Mouse (Mus musculus) hindbrain, embryonic 13.5 days (tissue): ENCODE results near the gene Pi4k2b. TPM values are rescaled to one million over a fixed set of nuclear protein-coding genes. Genes with fewer than 3 reads are reported as not detected.

ENCODE experiments used
- ATAC-seq: fragments of 200-750 bp; cut with Nextera tagmentation; 2 replicates; pipeline ENCODE4 v1.8.0; 2017; ENCODE audit warnings: moderate TSS enrichment; ENCODE audit not compliant: low FRiP score
- H3K27ac ChIP-seq: fragments of 300-500 bp; sonication (generic); 2 replicates; pipeline ENCODE4 v1.5.1; 2015; ENCODE audit warnings: inconsistent platforms, mild to moderate bottlenecking, moderate library complexity
- H3K27me3 ChIP-seq: fragments of 300-500 bp; sonication (generic); 2 replicates; pipeline ENCODE4 v1.6.1; 2015; ENCODE audit warnings: mild to moderate bottlenecking, inconsistent platforms
- H3K36me3 ChIP-seq: fragments of 300-500 bp; sonication (generic); 2 replicates; pipeline ENCODE4 v1.6.1; 2015; ENCODE audit warnings: mild to moderate bottlenecking, inconsistent platforms
- H3K4me1 ChIP-seq: fragments of 300-500 bp; sonication (generic); replicated peaks from 2 replicates; pipeline ENCODE4 v1.6.1; 2015; ENCODE audit warnings: inconsistent platforms
- H3K4me2 ChIP-seq: fragments of 300-500 bp; sonication (generic); 2 replicates; pipeline ENCODE4 v1.6.1; 2015; ENCODE audit warnings: inconsistent platforms, mild to moderate bottlenecking, moderate library complexity
- H3K4me3 ChIP-seq: fragments of 300-500 bp; sonication (generic); 2 replicates; pipeline ENCODE4 v1.5.1; 2015; ENCODE audit warnings: mild to moderate bottlenecking, inconsistent platforms
- H3K9ac ChIP-seq: fragments of 300-500 bp; sonication (generic); 2 replicates; pipeline ENCODE4 v1.6.1; 2015; ENCODE audit warnings: mild to moderate bottlenecking, inconsistent platforms
- H3K9me3 ChIP-seq: fragments of 300-500 bp; sonication (generic); 2 replicates; pipeline ENCODE4 v1.6.1; 2016; ENCODE audit warnings: inconsistent platforms
- WGBS: fragments of 180-500 bp; shearing (Covaris S2); methylation state at CpG from one replicate; pipeline ENCODE4 v1.1.7; 2015; 5-methylcytosine and 5-hydroxymethylcytosine counted together
- polyA plus RNA-seq: library from polyadenylated mRNA; unstranded; fragments of >200 nt; fragmentation: Nextera tagmentation; extraction: Ambion mirVana; gene quantifications from 2 replicates; pipeline ENCODE4 v1.2.1, GENCODE M21; 2015

Gene Pi4k2b
- polyA plus RNA-seq, 1 experiment from 2014 or later: 6.5 TPM

- Histone ChIP-seq H3K36me3 (peaks cover 7% of the 10 kb centered on the region), H3K9ac (no peak overlapping the region), H3K27ac (no peak overlapping the region), H3K4me2 (peak overlapping the region; percentile 64), H3K4me1 (0 out of 2 replicates have a peak, but pooled peaks cover 2% of the 10 kb centered on the region), H3K4me3 (peak overlapping the region; percentile 72; the same call in 1 of the 2 replicates), H3K9me3 (no peaks in the 10 kb centered on the region), H3K27me3 (no peaks in the 10 kb centered on the region)
- WGBS: 82% methylated on average over 2 of the region's 2 CpGs
- ATAC-seq: no peak
Observed at GRCm38 (mm10) chr5:52783957-52784356, 42.6 kb downstream of the Pi4k2b start.

DNA sequence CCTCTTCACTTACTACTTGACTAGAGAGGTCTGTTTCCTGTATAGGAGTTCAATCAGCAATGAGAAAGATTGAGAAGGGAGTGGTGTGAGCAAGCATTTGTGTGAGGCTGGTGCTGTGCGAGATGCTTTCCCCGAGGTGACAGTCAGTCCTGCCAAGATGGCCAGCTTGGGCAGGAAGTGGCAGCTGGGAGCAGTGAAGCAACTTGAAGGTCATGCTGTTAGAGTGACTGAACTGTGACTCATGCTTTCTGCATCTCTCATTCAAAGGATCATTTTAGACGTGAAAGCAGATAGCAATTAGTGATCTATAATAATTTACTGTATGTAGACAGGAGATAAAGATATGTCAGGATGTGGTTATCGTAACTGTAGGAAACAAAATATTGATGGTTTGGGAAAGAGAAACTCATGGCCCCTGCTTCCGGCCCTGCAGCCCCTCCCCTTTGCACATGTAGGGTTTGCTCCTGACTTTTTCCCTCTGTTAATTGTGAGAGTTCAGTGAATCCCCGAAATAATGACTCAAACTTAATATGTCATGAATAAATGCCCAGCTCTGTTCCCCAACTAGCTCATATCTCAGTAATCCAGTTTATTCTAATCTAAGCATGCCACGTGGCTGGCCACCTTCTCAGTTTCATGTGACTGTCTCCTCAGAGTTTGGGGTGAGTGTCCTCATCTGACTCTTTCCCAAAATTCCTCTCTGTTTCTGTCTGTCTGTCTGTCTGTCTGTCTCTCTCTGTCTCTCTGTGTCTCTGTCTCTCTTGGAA, 45.4 kb downstream of the Pi4k2b start:
- no peak for ATAC-seq
- WGBS: 93% methylated on average over 7 of the region's 7 CpGs
- Histone ChIP-seq H3K4me2 (no peak overlapping the region), H3K27ac (no peak overlapping the region), H3K27me3 (no peaks in the 10 kb centered on the region), H3K36me3 (peaks cover 8% of the 10 kb centered on the region), H3K9ac (no peak overlapping the region), H3K4me3 (no peak overlapping the region), H3K4me1 (0 out of 2 replicates have a peak, but pooled peaks cover 2% of the 10 kb centered on the region), H3K9me3 (no peaks in the 10 kb centered on the region)

DNA sequence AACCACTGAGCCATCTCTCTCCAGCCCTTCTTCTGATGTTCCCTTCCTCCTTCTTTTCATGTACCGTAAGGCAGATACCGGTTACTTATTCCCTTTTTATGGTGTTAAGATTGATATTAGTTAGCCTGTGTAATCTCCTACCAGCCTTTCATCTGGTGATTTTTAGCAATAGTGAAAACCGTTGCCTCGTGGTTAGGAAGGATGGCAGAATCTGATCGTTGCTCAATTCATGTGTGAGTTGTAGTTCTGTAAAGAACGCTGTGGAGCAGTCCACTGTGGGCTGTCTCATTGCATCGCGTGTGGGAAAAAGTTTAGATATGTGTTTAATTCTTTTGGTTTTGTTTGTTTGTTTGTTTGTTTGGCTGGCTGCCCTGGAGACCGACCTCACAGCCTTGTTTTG, 51.9 kb downstream of the Pi4k2b start:
- peaks cover 29% of the 10 kb centered on the region for H3K36me3 ChIP-seq
- no peak overlapping the region for H3K27ac ChIP-seq
- no peak overlapping the region for H3K9ac ChIP-seq
- no peaks in the 10 kb centered on the region for H3K4me1 ChIP-seq
- no peaks in the 10 kb centered on the region for H3K9me3 ChIP-seq
- ATAC-seq: no peak
- WGBS: 99% methylated on average over 9 of the region's 9 CpGs
- H3K27me3 ChIP-seq: no peaks in the 10 kb centered on the region
- no peak overlapping the region for H3K4me3 ChIP-seq
- H3K4me2 ChIP-seq: no peak overlapping the region

- WGBS: 93% methylated on average over 9 of the region's 9 CpGs
- Histone ChIP-seq H3K36me3 (peaks cover 30% of the 10 kb centered on the region), H3K4me2 (no peak overlapping the region), H3K27me3 (no peaks in the 10 kb centered on the region), H3K27ac (no peak overlapping the region), H3K4me3 (no peak overlapping the region), H3K9me3 (no peaks in the 10 kb centered on the region), H3K9ac (no peak overlapping the region), H3K4me1 (no peaks in the 10 kb centered on the region)
- no peak for ATAC-seq
Observed at GRCm38 (mm10) chr5:52794109-52794508, 52.7 kb downstream of the Pi4k2b start.

- H3K4me2 ChIP-seq: no peak overlapping the region
- peaks cover 45% of the 10 kb centered on the region for H3K36me3 ChIP-seq
- no peaks in the 10 kb centered on the region for H3K9me3 ChIP-seq
- H3K27ac ChIP-seq: no peak overlapping the region
- H3K4me1 ChIP-seq: no peaks in the 10 kb centered on the region
- H3K4me3 ChIP-seq: no peak overlapping the region
- ATAC-seq: no peak
- H3K9ac ChIP-seq: no peak overlapping the region
- no peaks in the 10 kb centered on the region for H3K27me3 ChIP-seq
- 87% methylated on average over 12 of the region's 12 CpGs for WGBS
Observed at GRCm38 (mm10) chr5:52799274-52799985, 58.1 kb downstream of the Pi4k2b start.

DNA sequence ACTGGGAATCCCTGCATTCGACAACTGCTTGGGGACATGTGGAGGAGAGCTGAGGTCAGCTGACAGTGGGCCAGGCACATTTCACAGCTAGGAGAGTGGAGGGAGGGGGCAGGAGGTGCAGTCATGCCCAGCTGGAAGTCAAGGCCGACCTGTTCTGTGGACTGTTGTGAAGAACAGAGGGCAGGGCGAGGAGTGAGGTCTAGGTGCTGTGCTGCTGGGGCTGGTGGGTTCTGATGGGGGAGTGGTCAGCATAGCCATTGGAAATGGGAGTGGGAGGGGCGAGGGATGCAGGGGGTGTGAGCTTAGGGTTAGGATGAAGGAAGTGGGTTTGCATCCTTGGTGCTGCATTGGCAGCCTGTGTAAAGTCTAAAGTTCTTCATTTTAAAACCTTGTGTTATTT, 64.4 kb downstream of the Pi4k2b start:
- Histone ChIP-seq H3K9ac (no peak overlapping the region), H3K27me3 (no peaks in the 10 kb centered on the region), H3K27ac (no peak overlapping the region), H3K4me2 (no peak overlapping the region), H3K9me3 (no peaks in the 10 kb centered on the region), H3K36me3 (peaks cover 42% of the 10 kb centered on the region), H3K4me1 (no peaks in the 10 kb centered on the region), H3K4me3 (no peak overlapping the region)
- no peak for ATAC-seq
- WGBS: 74% methylated on average over 4 of the region's 4 CpGs

DNA sequence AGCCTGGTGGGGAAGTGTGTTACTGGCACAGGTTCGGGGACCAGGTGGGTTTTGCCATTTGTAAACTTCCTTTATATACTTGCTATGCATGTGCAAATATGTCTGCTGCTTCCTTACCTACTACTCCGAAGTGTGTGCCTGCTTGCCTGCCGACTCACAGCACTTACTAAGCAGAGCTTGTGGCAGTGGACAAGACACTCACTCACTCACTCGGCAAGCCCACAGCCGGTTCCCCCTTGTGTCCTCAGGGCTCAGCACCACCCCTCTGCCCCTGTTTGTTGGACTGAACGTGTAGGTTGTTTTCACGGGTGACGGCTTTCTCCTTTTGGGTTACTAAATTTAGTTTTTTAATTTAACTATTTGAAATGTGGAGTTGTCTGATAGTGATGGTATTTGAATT, 65.0 kb downstream of the Pi4k2b start:
- WGBS: 89% methylated on average over 8 of the region's 8 CpGs
- Histone ChIP-seq H3K4me2 (no peak overlapping the region), H3K4me1 (no peaks in the 10 kb centered on the region), H3K4me3 (no peak overlapping the region), H3K27ac (no peak overlapping the region), H3K9ac (no peak overlapping the region), H3K9me3 (no peaks in the 10 kb centered on the region), H3K27me3 (no peaks in the 10 kb centered on the region), H3K36me3 (peaks cover 42% of the 10 kb centered on the region)
- ATAC-seq: no peak

- Histone ChIP-seq H3K9ac (no peak overlapping the region), H3K27me3 (no peaks in the 10 kb centered on the region), H3K9me3 (no peaks in the 10 kb centered on the region), H3K4me1 (no peaks in the 10 kb centered on the region; the same call in 1 of the 2 replicates), H3K4me3 (no peak overlapping the region), H3K27ac (no peak overlapping the region), H3K36me3 (peaks cover 42% of the 10 kb centered on the region), H3K4me2 (no peak overlapping the region)
- 90% methylated on average over 7 of the region's 7 CpGs for WGBS
- ATAC-seq: no peak
Observed at GRCm38 (mm10) chr5:52807030-52807429, 65.7 kb downstream of the Pi4k2b start.

- H3K9ac ChIP-seq: no peak overlapping the region
- H3K27ac ChIP-seq: no peak overlapping the region
- no peak for ATAC-seq
- no peak overlapping the region for H3K4me3 ChIP-seq
- peaks cover 39% of the 10 kb centered on the region for H3K36me3 ChIP-seq
- H3K4me2 ChIP-seq: no peak overlapping the region
- WGBS: 96% methylated on average over 6 of the region's 6 CpGs
- H3K27me3 ChIP-seq: no peaks in the 10 kb centered on the region
- H3K4me1 ChIP-seq: no peaks in the 10 kb centered on the region; the same call in 1 of the 2 replicates
- H3K9me3 ChIP-seq: no peaks in the 10 kb centered on the region
Observed at GRCm38 (mm10) chr5:52810446-52810845, 69.1 kb downstream of the Pi4k2b start.

- Histone ChIP-seq H3K4me3 (no peak overlapping the region), H3K9ac (no peak overlapping the region), H3K9me3 (no peaks in the 10 kb centered on the region), H3K4me1 (no peaks in the 10 kb centered on the region; the same call in 1 of the 2 replicates), H3K27me3 (no peaks in the 10 kb centered on the region), H3K4me2 (no peak overlapping the region), H3K36me3 (peaks cover 39% of the 10 kb centered on the region), H3K27ac (no peak overlapping the region)
- no peak for ATAC-seq
- 93% methylated on average over 14 of the region's 14 CpGs for WGBS
Observed at GRCm38 (mm10) chr5:52811056-52811455, 69.7 kb downstream of the Pi4k2b start.

- Histone ChIP-seq H3K36me3 (peaks cover 43% of the 10 kb centered on the region), H3K4me2 (no peak overlapping the region), H3K4me3 (no peak overlapping the region), H3K27ac (no peak overlapping the region), H3K9ac (no peak overlapping the region), H3K27me3 (no peaks in the 10 kb centered on the region), H3K4me1 (no peaks in the 10 kb centered on the region; the same call in 1 of the 2 replicates), H3K9me3 (no peaks in the 10 kb centered on the region)
- ATAC-seq: no peak
- WGBS: 84% methylated on average over 10 of the region's 10 CpGs
Observed at GRCm38 (mm10) chr5:52812456-52812855, 71.1 kb downstream of the Pi4k2b start.

- H3K4me2 ChIP-seq: no peak overlapping the region
- no peak overlapping the region for H3K9ac ChIP-seq
- H3K36me3 ChIP-seq: peaks cover 36% of the 10 kb centered on the region
- H3K27ac ChIP-seq: no peak overlapping the region
- no peak for ATAC-seq
- 94% methylated on average over 7 of the region's 7 CpGs for WGBS
- H3K4me3 ChIP-seq: no peak overlapping the region
- no peaks in the 10 kb centered on the region; the same call in 1 of the 2 replicates for H3K4me1 ChIP-seq
- no peaks in the 10 kb centered on the region for H3K9me3 ChIP-seq
- no peaks in the 10 kb centered on the region for H3K27me3 ChIP-seq
Observed at GRCm38 (mm10) chr5:52813312-52813711, 71.9 kb downstream of the Pi4k2b start.
